Mouse (Mus musculus) thymus, postnatal 36 days (tissue): ENCODE measurements around the gene Serpinb9.
A peak's percentile ranks its signal among the peaks of the same experiment; 100 is the strongest.
"Not testable (repeated sequence)": the region's sequence is repeated elsewhere in the genome, so short reads cannot be mapped to it uniquely, and the experiment has no call there.

Experiments used
- DNase-seq, 2 experiments: peaks; one replicate each; pipeline ENCODE4 v3.0.0; 2022; ENCODE audit warnings: mixed read lengths in 2 of 2

Gene Serpinb9

DNA sequence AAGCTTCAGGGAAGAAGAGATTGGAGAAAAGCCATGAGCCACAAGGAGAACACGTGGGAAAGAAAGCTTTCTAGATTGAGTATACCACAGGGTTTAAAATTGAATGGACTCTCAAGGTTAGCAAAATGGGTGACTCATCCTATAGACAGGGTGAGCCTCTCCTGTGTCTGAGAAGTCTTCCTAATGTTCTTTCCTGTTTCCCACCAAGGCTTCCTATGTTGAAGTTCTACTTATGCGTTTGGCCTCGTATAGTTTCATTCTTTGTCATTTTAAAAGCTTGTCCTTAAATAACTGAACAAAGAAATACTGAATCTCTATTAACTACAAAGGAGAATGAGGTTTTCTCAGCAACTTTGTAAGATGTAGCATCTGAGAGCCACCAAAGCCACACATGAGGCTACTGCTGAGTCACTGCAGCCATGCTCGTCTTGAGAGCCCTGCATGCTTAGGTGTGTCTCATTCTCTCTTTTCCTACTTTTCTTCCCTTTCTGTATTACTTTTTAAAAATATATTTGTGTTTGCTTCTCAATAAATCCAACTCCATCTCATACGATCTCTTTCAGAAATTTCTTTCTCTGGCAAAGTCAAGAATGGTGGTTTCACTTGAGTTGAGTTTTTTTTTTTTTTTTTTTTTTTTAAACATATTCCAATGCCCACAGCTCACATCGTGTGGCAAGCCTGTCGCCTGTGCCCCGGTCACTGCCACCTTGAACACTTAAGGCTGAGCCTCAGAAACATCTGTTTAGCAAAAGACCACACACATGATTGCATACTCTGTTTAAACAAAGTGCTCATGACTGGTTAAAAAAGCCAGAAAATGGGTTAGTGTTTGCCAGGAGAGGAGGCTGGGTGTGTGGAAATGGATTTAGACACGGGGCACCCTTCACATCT, 718 bp downstream of the Serpinb9 start:
- DNase-seq = no peak

DNA sequence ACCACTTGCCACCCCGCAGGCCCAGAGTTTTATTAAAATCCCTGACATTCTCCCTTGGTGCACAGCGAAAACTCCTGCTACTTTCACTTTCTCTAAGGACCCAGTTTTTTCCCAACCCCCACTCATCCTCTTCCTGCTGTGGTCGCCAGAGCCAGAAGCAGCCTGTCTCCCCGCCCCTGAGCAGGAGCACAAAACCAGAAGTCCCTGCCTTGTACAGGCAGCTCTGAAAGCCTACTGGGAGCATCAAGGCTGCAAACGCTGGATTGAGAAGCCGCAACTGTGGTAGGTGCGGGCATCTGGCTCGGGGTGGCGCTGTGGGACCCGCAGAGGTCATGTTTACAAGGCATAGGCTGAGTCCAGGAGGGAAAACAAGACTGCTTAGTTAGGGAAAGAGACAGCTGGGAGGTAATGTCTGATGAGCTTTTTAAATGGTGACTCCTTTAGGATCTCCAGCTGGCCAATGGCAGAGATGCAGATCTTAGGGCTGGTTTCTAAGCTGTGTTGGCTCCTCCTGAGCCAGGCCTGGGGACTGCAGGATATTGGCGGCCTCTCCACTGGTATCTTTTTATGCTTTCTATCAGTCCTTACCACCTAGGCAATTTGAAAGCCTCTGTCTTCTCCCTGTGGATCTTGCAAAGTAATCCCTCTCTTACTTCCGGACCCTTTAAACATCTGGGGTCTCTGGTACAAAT, 1.5 kb downstream of the Serpinb9 start:
- peak; percentile 76 to 79 for DNase-seq

DNA sequence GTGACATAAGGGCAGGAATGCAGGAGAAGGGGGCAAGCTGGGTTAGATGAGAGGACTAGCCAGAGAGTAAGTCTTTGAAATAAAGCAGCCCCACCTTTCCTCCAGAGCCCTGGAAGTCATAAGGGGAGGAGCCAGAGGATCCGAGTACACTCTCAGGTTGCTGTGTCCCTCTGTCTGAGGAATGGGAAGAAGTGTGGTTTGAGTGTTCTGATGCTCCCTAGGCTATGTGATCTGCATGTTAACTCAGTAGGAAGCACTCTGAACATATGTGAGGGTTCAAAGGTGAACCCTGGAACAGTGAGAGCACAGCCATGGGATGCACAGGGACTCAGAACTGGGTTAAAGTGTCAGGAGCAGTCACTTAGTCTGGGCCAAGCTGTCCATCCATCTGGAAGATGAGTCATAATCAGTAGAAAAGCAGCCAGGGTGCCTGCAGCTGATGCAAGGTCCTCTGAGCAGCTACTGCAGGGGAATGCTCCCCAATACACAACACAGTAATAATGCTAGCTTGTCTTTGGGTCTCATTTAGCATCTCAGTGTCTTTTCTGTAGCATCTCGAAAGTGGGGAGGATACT, 2.5 kb downstream of the Serpinb9 start:
- no peak for DNase-seq

DNA sequence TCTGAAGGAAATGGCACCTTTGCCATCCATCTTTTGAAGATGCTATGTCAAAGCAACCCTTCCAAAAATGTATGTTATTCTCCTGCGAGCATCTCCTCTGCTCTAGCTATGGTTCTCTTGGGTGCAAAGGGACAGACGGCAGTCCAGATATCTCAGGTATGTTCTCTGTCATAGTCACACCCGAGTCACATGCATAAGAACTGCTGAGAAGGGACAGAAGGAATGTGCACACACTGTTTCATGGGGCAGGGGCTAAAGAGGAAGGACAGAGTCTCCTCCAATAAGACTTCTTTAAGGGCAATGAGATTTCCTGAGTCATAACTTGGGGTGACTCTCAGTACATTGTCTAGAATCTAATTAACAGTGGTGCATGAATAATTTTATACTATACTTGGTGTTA, 3.5 kb downstream of the Serpinb9 start:
- DNase-seq = no peak

DNA sequence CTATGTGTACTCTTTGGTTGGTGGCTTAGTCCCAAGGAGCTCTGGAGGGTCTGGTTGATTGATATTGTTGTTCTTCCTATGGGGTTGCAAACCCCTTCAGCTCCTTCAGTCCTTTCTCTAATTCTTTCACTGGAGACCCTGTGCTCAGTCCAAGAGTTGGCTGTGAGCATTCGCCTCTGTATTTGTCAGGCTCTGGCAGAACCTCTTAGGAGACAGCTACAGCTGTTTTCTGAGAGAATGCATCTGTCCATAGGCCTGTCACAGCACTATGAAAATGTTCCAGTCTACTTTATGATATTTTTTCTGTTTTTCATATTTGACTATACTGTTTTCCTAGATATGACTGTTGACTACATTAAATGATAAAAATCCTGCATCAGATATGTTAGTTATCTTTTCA, 9.3 kb downstream of the Serpinb9 start:
- DNase-seq = no peak

DNA sequence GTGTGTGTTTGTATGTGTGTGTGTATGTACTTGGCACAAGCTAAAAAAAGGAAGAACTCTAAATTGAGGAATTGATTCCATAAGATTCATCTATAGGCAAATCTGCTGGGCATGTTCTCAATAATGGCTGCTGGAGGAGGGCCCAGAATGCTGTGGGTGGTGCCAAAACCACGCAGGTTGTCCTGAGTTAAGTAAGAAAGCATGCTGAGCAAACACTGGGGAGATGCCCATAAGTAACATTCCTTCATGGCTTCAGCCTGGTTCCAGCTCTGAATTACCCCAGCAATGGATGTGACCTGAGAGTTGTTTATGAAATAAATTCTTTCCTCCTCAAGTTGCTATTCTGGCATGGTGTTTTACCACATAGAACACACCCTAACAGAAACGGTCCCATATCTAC, 10.2 kb downstream of the Serpinb9 start:
- DNase-seq = no peak

DNA sequence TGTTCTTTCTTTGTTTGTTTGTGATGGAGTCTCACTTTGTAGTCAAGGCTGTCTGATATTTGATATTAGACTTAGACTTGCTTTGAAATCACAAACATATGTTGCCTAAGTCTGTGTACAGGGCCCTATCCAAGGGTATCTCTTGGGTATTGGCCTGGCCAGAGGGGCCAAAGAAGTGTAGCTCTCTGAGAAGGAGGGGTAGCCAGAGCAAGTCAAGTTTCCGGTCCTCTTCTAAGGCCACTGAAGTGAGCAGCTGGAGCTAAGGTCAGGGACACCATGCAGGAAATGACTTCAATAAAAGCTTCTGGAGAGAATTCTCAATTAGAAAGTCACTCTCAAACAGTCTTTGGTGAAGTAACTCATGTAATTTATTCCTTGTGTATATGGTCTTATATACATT, 19.3 kb downstream of the Serpinb9 start:
- no peak for DNase-seq

DNA sequence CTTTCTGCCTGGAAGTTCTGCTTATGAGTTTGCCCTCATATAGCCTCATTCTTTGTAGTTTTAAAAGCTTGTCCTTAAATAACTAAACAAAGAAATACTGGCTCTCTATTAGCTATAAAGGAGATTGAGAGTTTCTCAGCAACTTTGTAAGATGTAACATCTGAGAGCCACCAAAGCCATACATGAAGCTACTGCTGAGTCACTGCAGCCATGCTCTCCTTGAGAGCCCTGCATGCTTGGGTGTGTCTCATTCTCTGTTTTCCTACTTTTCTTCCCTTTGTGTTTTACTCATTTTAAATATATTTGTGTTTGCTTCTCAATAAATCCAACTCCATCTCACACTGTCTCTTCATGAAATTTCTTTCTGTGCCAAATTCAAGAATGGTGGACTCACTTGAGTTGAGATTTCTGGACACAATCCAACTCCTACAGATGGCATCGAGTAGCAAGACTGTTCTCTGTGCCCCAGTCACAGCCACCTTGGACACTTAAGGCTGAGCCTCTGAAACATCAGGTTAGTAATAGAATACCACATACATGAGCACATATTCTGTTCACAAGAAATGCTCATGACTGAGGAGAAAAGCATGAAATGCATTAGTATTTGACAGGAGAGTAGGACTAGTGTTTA, 23.5 kb downstream of the Serpinb9 start:
- DNase-seq = no peak

DNA sequence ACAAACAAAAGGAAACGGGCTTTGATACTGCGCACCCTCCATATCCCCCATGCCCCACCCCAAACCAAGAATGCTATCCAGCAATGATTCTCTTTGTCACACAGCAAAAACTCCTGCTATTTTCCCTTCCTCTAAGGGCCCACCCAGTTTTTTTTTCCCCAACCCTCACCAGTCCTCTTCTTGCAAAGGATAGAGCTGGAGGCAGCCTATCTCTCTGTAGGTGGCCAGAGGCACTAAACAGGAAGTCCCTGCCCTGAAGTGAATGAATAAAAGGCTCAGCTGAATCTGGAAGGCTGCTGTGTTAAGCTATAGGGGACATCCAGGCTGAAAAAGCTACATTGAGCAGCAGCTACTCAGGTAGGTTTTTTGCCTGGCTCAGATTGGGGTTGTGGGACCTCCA, 24.2 kb downstream of the Serpinb9 start, which contains the start of gene Serpinb9b:
Gene Serpinb9b, plus strand, starts transcription at position 173 of the 400 bp plus-strand sequence.
- no peak for DNase-seq

DNA sequence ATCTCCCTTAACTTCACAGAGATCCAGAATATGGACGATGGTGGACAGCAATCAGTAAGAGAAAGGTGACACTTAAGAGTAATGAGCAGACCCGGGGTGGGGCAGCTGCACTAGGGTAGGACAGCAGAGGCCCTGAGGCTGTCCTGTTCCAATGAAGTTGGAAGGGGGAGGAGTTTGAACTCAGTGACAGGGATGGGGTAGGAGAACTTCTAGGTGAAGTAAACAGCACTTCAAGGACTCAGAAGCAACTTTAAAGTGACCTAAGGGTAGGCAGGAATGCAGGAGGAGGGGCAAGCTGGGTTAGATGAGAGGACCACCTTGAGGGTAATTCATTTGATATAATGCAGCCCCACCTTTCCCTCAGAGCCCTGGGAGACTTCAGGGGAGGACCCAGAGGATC, 25.1 kb downstream of the Serpinb9 start:
- DNase-seq = no peak

DNA sequence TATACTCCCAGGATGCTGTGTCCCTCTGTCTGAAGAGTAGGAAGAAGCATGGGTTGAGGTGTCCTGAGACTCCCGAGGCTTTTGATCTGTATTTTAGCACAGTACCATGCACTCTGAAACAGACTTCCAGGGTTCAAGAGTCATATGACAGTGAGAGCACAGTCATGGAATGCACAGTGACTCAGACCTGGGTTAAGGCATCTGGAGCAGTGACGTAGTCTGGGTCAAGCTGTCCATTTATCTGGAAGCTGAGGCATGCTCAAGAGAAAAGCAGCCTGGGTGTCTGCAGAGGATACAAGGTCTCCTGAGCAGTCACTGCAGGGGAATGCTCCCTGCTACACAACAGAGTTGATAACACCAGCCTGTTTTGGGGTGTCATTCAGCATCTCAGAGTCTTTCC, 25.5 kb downstream of the Serpinb9 start:
- DNase-seq = no peak

DNA sequence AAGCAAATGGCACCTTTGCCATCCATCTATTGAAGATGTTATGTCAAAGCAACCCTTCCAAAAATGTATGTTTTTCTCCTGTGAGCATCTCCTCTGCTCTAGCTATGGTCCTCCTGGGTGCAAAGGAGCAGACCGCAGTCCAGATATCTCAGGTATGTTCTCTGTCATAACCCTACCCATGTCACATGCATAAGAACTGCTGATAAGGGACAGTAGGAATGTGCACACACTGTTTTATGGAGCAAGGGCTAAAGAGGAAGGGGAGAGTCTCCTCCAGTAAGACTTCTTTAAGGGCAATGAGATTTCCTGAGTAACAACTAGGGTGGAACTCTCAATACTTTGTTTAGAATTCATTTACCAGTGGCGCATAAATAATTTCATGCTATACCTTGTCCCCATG, 26.4 kb downstream of the Serpinb9 start:
- DNase-seq = not testable (repeated sequence)

DNA sequence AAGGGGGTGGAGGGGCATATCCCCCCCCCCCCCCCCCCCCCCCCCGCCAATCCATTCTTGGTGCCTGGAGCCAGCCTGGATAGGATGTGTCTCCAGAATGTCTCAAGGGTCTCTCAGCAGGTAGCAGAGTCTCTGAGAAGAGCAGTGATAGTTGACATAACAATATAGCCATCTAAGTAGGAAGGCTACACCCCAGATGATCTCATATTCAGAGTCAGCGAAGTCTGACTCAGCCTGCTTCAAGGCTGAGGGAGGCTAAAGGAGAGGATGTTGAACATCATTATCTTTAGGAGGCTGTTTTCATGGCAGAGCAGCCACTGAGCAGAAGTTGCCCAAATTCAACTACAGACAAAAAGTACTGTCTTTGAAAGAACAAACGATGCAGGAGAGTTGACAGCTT, 27.2 kb downstream of the Serpinb9 start:
- no peak for DNase-seq

DNA sequence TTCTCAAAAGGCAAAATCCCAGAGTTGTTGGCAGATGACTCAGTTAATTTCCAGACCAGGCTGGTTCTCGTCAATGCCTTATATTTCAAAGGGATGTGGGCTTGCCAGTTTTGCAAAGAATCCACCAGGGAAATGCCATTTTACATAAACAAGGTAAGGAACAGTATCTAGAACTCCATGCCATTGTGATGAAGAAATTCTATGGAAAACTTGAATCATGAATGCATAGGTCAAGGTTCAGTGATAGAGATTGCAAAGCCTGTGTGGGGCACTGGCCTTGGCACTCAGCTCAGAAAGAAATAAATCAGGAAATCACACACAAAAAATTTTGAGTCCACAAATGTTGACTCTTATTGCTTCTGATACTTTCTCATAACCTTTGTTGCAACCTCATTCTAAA, 32.5 kb downstream of the Serpinb9 start:
- no peak for DNase-seq

DNA sequence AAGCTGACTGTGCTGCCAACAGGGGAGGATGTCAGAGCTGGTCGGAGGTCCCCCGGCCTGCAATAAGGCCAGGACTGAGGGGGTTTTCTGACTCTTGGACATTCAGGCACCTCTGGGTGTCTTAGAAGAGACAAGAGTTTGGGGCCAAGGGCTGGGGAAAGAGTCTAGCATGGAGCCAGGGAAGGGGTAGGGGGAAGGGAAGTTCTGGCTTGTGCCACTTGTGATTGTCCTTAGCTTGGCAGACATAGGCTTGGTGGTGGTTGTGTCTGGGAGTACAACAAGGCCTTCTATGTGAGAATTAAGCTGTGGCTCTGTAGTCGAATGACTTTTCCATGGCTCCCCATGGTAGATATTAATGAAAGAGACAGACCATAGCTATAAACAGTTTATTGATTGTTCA, 40.5 kb downstream of the Serpinb9 start:
- no peak for DNase-seq

DNA sequence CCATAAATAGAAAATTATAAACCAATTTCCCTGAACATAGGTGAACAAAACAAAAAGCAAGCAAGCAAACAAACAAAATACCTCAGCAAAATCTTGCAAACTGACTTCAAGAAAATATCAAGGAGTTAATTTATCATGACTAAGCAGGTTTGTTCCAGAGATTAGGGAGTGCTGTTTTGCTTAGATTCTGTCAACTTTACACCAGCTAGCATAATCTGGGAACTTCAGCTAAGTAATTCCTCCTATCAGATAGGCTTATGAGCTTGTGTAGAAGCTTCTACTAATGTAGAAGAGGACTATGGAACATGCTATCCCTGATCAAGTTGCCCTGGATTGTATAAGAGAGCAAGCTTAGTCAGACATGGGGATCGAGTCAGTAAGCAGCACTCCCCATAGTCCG, 44.2 kb downstream of the Serpinb9 start:
- no peak for DNase-seq

DNA sequence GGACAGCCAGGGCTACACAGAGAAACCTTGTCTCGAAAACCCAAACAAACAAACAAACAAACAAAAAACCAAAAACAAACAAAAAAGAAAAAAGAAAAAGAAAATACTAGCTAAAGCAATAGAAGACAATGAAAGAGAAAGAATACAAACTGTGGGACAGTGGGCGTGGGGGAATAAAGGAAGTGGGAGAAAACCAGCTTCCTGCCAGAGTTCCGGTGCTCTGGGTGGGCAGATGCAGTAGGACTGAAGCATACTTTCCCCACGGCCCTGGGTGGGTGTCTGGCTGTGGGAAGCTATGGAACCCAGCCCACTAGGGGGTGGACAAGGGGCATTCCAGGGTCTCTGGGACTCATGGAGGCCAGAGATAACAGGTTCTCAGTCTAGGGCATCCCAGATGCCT, 45.1 kb downstream of the Serpinb9 start:
- peak; percentile 3 to 10 for DNase-seq

DNA sequence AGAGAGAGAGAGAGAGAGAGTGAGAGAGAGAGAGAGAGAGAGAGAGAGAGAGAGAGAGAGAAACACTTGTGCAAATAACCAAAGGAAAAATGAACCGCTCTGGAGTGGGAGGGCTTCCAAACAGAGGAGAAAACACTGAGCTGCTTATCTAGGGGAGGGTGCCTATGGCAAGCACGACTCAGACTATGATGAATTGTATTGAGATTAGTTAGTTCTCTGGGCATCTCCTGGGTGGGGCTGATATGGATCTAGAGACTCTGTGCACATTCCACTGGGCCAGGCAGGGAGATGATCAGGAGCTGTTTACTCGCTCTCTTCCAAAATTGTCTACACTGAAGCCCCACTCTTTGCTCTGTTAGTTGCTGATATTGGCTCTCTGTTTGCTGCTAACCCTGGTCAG, 48.6 kb downstream of the Serpinb9 start:
- DNase-seq = no peak

DNA sequence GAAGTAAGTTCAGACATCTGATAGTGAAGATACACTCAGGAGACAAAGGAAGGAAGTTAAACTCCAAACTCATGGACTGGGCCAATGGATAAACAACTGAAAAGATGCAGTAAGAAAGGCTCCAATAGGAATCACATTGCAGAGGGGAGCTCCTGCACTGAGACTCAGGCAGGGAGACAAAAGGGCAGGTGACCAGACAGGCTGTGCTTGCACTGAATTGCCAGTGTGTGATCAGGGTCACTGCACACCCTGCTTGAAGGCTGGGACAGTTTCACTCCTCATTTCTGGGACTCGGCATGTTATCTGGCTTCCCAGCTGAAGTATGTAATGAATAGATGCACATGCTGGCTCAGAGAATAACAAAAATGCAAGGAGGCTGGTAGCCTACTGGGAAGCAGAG, 60.0 kb downstream of the Serpinb9 start:
- no peak for DNase-seq
